Mouse (Mus musculus) lung, adult 2 months (tissue): ENCODE results near the gene Rnf208.

Experiments
- CTCF ChIP-seq: fragments of 200-500 bp; IDR thresholded peaks from 2 replicates; pipeline ENCODE4 v1.5.1; 2011; ENCODE audit warnings: mild to moderate bottlenecking, low read length, control low read depth; ENCODE audit not compliant: insufficient read depth
- POLR2A ChIP-seq: fragments of 200-500 bp; IDR thresholded peaks from 2 replicates; pipeline ENCODE4 v1.6.1; 2011; ENCODE audit warnings: low read depth, mild to moderate bottlenecking, control low read depth, low read length, borderline replicate concordance; ENCODE audit errors: extremely low read depth

DNA sequence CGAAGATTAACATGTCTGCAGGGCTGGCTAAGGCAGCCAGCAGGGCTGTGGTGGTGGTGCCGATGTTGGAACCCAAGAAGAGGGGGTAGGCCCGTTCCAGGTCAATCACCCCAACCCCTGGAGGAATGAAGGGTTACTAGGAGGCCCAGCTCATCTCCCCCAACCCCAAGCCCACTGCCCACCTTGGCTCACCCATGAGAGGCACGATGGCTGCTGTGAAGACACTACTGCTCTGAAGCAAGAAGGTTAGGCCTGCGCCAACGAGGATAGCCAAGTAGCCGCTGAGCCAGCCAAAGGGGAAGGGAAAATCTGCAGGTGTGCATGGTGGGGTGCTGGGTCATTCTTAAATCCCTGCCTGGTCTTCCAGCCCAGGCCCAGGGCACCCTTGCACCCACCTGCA lies 11.5 kb upstream of the Rnf208 start:
- TF ChIP-seq CTCF (no peak), POLR2A (no peak)
